Mouse (Mus musculus) thymus, postnatal 10 days (tissue): ENCODE results near the gene Prss2.
"Not testable (repeated sequence)": the region's sequence is repeated elsewhere in the genome, so short reads cannot be mapped to it uniquely, and the experiment has no call there.

Source experiments
- DNase-seq, 2 experiments: peaks; one replicate each; pipeline ENCODE4 v3.0.0; 2021; ENCODE audit warnings: low spot score in 2 of 2

The Prss2 gene

DNA sequence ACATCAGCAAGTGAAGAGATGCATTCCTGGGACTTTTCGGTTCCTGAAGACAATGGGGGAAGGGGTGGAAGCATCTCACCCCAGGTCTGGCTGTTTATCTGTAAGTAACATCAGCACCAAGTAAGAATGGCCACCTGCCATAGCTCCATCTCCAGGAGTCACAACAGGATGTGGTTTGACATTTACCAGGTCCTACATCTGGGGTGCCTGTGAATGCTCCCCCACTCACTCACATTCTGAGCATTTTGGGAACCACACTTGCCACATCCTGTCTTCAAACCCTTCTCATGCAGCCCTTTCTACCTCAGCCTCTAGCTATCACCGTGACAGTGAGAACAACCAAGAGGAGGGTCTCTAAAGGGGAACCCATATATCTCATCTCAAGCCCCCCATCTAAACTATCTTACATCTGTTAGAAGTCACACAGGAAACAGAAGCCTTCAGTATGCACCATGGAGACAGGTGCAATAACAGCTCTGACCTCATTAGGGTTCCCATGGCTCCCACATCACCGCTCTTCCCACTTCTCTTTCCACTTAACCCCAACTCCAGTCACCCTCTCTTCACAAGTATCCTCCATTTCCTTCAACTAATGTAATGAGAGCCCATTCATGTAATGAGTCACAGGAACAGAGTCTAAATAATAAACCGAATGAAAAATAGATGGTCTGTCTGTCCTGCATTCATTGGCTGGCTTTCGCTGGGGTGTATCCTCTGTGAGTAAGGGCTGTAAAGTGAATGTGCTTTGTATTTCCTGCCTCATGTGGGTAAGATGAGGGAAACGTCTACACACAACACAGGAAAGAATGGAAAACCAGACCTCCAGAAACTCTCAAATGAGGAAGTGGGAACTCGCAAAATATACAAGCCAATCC is 32.9 kb downstream of the Prss2 start:
- DNase-seq = peak; percentile 82 to 92

DNA sequence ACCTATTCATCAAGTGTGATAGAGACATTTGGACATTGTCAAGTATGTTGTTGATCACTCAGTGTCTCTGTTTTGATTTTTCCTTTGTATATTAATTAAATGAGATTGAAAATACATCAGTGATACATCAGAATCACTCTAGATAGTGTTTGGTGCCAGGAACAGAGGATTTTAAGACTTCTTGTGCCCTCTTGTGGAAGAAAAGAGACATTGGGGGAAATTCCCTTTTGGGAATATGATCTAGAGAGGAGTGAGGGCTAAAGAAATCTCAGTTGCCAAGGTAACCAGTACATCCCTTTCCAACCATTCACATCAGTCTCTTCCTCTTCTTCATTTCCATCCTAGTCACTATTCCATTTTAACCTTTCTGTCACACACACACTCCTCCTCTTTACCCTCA is 34.8 kb downstream of the Prss2 start:
- peak in 1 of 2 experiments; percentile 35 for DNase-seq

DNA sequence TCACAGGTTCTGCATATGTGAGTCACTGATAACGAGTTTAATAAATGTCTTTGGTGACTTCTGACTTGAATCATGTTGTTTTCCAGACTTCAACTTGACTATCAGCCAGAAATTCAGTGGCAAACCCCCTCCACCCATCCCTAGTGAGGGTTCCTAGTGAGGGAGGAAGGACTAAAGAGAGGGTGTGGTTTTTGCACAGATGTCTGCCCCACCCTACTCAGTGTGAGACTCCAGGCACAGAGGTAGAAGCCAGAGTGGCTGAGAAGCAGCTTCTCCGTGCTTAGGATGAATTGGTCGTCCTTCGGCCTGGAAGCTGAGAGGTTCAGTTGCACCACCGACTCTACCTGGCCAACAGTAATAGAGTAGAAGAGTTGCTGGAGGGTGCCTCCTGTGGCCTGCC is 35.9 kb downstream of the Prss2 start:
- DNase-seq = peak; percentile 73 to 79

DNA sequence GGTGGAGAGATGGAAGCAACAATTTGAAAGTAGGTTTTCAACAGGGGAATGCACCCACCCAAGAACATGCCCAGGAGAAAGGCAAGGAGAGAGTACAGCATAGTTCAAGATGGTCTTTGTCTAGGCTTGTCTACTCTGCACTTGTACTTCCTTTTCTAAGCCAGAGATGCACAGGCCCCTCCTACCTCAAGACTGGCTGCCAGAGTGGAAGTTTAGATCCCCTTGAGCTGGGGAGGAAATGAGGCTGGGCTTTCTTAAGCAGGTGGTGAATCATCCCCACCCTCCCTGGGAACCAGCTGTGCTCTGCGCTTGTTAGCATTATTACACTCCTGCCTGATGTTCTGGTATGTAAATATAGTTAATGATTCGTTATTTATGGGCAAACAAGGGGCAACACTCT is 36.7 kb downstream of the Prss2 start:
- peak; percentile 83 to 88 for DNase-seq

DNA sequence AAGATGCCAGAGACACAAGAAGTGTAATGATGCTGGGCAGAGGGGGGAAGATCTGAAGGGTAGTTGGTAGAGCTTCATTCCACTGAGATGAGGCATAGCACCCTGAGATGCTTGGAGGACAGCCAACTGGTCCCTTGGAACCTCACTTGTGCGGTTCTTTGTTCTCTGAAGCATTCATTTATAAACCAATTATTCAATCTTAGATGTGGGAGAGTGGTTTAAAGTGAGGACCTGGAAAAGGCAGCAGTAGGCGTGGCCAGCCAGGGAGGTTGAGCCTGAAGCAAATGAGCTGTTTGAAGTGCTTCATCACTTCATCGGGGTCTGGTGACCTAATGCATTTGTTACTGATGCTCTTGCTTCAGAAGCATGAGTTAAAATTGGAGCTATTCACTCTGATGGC is 37.7 kb downstream of the Prss2 start:
- DNase-seq = peak; percentile 67 to 70

DNA sequence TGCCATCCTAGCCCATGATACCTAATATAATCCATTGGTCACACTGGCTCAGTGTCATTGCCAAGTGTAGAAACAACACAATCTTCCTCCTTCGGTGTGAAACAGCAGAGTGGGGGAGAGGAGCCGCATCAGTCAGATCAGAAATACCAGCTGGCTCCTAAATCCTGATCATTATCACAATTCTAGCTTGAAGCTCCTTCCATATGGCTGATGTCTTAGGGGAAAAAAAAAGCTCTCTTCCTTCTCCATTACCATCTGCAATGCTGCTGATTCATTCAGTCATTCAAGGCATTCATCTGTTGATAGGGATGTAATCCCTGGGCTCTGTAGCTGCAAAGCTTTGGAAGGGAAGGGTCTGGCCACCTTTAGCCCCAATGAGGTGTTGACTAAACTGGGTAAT is 38.7 kb downstream of the Prss2 start:
- no peak for DNase-seq

DNA sequence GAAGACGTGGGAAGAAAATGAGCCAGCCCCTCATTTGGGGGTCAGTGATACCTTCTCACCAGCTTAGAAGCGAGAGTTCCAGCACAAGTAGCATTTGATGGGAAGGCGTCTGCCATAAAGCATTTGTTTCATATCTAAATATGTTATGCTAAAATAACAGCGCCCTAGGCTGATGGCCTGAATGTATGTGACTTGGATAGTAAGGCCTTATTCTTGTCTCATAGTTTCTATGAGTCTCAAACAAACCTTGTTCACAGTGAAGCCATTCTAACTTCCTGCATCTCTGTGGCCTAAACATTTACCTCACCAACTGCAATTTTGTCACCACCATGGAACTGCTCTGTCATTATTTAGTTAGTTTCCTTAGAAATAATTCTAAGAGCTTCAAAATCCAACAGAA is 41.0 kb downstream of the Prss2 start:
- DNase-seq = no peak

DNA sequence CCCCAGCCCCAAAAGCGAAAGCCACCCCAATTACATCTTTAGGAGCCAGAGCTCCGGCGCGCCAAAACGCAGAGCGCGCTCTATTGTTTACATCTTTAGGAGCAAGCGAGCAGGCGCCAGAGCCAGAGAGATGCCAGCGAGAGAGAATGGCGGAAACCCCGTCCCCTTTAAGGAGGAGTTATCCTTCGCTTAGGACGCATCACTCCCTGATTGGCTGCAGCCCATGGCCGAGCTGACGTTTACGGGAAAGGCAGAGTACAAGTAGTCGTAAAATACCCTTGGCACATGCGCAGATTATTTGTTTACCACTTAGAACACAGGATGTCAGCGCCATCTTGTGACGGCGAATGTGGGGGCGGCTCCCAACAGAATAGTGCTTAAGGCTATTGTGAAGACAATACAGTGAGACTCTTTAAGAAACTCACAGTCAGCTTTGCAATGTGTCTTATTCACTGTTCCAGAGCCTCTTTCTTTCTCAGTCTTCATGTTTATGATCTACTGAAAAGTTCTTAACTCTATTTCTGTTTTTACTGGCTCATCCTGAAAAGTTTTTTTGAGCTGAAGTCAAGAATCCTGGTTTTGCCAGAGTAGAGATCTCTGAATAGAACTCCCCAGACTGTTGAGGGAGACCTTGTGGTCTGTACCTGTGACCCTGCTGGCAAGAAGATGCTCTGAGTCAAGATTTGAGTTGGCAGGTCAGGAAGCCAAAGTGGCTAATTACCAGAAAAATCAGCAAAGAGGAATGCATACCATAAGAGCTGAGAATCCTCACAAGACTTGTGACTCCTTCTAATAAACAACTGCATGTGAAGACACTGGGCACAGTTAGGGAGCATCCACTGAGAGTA is 41.7 kb downstream of the Prss2 start:
- not testable (repeated sequence) for DNase-seq

DNA sequence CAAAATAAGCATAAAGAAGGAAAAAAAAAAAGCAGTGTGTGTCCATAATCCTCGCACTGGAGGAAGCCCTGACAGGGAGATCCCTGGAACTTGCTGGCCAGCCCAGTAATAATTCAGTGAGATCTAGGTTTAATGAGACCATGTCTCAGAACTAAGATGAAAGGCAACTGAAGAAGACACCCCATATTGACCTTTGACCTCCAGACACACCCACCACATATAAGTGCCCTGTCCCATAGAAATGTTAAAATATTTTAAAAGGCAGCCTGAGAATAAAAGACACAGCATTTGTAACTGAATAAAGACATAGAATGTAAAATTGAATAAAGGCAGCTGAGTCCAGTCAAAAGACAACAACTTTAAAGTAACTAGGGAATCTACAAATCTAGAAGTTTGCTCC is 43.7 kb downstream of the Prss2 start:
- no peak for DNase-seq

DNA sequence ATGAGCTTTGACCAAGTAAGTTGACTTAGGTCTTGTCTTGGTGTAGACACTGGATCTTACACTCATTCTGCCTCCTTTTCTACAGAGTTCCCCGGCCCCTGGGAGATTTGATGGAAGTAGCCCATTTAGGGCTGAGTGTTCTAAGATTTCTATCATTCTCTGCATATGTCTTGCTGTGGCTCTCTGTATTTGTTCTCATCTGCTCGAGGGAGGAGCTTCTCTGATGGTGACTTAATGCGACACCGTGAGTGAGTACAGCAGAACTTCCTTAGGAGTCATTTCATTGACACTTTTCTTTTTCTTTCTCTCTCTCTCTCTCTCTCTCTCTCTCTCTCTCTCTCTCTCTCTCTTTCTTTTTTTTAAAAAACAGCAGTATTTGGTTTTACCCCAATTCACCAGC is 45.4 kb downstream of the Prss2 start:
- no peak for DNase-seq

DNA sequence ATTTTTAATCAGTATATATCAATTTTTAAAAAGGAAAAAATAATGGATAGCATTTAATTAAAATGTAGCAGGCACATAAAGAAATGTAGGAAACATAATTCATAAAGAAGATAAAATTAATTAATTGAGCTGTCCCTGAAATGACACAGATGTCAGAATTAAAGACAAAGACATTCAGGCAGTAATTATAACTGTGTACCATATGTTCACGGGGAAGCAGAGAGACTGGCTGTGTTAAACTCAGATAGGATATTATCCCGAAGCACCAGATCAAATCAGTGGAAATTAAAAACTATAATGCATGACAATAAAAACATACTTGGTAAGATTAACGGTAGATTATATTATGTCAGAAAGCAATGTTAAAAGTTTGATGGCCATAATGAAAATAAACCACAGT is 47.5 kb downstream of the Prss2 start:
- DNase-seq = no peak
